Mouse (Mus musculus): ENCODE measurements around the gene Crispld2.

- TF ChIP-seq ZNF384 (IDR thresholded peaks at IDR 0.05; ENCODE audit: low read depth, low read length) (no peak), ELF1 (IDR thresholded peaks at IDR 0.05; ENCODE audit: low read depth, low read length) (no peak), GABPA (IDR thresholded peaks at IDR 0.05; ENCODE audit: insufficient replicate concordance, low read depth, low read length) (no peak), MAX (IDR thresholded peaks at IDR 0.05; ENCODE audit: low read length) (no peak), CTCF (conservative IDR thresholded peaks at IDR 0.05 in 1 of 2, IDR thresholded peaks at IDR 0.05 in 1 of 2; ENCODE audit: low read depth in 2 of 2, low read length in 2 of 2) (no peak), EP300 (IDR thresholded peaks at IDR 0.05; ENCODE audit: low read length) (no peak)
Measured at GRCm38 (mm10) chr8:120034471-120034870, 42.2 kb downstream of the Crispld2 start.
